Mouse (Mus musculus): ENCODE measurements around the gene E330009J07Rik.

The E330009J07Rik gene

DNA sequence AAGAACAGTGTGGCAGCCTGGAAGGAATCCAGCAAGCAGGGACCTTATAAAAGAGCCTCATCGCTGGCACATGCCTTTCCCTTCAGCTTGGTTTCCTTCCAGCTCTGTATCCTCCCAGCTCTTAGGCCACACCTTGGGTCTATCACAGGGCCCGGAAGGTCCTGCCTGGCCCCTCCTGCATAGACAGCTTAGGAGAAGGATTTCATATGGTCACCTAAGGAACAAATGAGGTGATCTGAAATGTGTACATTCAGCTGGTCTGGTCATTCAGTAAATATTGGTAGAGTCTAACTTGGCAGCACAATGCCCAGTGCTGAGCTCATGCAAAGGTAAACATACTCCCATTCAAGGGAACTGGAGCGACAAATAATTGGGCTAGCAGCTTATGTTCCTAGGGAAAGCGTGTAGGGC lies 6.4 kb downstream of the E330009J07Rik start:
- no peak for DNase-seq

GRCm38 (mm10) chr6:40428696-40429095 lies 7.2 kb downstream of the E330009J07Rik start:
- no peak for DNase-seq

DNA sequence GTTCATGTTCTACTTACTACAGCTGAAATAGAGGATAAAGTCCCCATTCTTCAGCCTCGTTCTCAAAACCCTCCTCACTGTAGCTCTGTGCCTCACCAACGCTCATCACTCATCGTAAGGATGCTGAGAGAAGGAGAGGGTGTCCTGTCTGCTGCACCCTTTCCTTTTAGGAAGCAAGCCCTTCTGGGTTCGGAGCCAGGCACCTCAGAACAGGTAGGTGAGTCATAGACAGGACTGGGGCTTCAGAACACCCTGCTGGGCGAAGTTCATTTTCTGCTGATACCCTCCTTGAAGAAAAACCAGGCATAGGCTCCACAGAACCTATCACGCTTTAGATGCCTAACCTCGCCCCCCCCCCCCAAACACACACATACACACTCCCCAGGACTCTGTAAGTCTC lies 8.5 kb downstream of the E330009J07Rik start:
- no peak for DNase-seq

- peak in 1 of 2 experiments; percentile 70 for DNase-seq
Observed at GRCm38 (mm10) chr6:40423774-40424173, 12.2 kb downstream of the E330009J07Rik start.

DNA sequence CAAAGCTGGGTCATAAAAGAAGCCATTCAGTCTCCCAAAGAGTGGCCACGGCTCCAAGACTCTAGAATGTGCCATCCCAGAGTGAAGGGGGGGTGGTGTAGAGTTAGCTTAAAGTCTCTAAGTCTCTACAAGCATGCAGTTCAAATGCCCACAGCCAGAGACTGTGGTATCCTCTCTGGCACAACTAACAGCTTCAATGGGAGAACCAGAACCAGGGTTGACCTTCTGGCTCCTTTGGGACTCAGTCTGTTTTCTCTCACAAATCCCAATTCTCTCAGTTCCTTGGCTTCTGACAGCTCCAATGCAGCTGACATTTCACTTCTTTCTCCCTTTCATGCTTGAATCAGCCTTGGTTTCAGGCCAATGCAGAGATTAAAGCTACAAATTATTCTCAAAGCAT lies 12.9 kb downstream of the E330009J07Rik start:
- DNase-seq = no peak

DNA sequence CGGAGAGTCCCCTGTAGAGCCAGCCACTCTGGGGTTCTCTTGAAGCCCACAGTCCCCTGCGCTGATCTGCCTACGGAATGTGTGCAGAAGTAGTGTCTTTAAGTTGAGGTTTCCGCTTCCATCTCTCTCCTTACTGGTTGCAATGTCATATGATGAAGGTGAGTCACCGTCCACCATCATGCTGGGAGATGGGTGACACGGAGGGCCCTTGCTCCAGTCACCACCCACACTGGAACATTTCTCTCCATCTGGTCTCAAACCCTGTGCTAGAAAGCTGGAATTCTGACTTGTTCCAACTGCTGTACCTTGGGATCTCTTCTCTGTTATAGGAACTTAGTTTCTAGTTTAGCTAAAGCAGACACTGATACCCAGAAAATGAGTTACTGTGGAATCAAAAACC lies 14.8 kb downstream of the E330009J07Rik start:
- no peak for DNase-seq

DNA sequence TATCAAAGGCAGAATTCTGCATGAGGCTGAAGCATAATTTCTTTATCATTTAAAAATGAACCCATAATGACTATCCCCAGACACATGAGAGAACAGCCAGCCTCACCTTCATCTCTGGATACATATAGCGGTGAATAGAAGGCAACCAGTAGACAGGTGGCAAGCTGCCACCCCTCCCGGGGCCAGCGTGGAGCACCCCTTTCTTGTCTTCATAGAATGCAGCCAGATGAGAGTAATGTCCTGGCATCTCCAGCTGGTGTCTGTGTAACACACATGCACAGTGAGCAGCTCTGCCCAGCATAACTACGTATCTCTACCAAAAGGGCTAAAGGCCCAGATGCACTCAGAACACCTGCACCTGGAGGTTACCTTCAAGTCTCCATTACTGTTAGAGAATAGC lies 17.5 kb downstream of the E330009J07Rik start:
- DNase-seq = no peak

- DNase-seq = no peak
Observed at GRCm38 (mm10) chr6:40415799-40416198, 20.1 kb downstream of the E330009J07Rik start.

GRCm38 (mm10) chr6:40413565-40413964 lies 22.4 kb downstream of the E330009J07Rik start:
- DNase-seq = no peak

DNA sequence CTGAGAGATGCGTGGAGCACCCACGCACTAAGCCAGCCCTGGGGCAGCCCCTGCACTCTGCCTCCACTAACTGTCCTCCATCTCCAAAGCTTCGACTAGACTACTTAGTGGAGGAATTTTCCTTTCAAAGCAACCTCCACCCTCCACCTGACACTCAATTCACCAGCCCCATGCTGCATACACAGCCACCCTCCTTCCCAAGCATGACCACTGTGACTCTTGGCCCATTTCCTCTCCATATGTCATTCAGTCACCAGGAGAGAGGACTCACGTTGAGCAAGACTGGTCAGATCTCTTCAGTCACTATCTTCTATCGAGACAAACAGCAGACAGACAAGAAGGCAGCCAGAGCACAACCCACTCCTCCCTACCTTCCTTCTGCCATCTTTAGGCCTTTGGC lies 22.9 kb downstream of the E330009J07Rik start:
- DNase-seq = no peak

DNA sequence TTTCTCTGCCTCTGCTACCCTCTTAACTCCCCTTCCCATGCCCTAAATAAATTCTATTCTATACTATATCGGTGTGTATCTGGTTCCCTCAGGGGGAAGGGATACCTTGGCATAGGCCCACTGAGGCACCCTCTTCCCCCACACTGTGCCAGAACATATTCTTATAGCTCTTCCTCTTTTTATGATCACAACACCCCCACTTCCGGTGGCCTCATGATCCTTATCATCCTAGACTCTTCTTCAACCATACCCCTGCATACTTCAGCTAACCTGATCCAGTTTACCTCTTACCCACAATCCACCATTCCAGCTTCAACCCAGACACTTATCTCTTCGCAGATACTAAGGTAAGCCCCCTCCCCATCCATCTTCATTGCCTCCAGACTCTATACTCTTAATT lies 24.9 kb downstream of the E330009J07Rik start:
- DNase-seq = no peak

GRCm38 (mm10) chr6:40403640-40404285 lies 32.2 kb downstream of the E330009J07Rik start:
- no peak for DNase-seq

DNA sequence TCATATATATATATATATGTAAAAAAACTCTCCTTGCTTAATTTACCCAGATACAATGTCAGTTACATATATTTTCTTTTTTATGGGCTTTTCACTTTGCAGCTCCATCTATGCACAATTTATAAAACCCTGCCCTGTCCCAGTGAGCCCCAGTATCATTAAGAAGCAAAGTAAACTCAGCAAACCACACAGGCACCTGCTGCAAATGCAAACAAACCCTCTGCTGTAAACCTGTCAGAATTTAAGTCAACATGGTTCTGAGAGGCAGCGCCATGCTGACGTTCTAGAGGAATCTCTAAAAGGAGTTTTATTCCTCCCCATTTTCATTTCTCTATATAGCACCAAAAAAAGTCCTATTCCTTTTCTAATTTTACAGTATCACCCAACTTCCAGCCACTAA lies 33.9 kb downstream of the E330009J07Rik start:
- no peak for DNase-seq

- no peak for DNase-seq
Observed at GRCm38 (mm10) chr6:40393213-40393612, 42.7 kb downstream of the E330009J07Rik start.

DNA sequence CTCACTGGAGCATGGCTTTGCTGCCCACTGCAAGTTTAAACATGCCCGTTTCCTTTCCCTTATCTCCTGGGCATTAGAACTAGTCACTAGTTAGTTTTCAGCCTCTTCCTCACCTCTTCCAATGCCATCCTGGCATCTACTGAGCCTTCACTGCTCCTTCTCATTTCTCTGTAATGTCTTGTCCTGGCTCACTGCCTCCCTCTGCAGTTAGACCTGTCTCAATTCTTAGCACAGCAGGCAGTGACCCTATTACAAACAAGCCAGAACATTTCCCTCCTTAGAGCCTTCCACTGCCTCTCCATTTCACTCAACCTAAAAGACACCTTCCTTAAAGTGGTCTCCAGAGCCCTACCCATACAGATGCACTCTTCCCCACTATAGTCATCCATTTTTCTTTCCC lies 45.0 kb downstream of the E330009J07Rik start:
- no peak for DNase-seq

DNA sequence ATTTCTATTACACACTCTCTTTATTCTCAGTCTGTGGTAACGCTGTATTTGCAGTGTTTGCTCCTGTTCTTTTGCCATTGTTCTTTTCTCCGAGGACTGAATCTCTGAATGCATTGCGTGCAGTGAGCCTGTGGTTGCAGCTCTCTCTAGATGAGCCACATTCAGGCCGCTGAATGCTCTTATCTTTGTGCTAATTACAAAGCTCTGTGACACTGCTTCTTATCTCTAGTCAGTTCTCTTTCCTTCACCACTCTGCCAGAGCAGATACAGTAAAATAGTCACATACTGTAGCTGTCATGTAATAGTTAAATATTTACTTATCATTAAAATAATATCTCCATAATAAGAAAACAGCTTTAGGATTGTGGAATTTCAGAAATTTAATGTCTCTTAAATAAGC lies 47.3 kb downstream of the E330009J07Rik start:
- no peak for DNase-seq

GRCm38 (mm10) chr6:40385682-40386081 lies 50.3 kb downstream of the E330009J07Rik start:
- DNase-seq = no peak

- no peak for DNase-seq
Observed at GRCm38 (mm10) chr6:40381908-40382307, 54.0 kb downstream of the E330009J07Rik start.

GRCm38 (mm10) chr6:40380181-40380580 lies 55.8 kb downstream of the E330009J07Rik start:
- no peak for DNase-seq

DNA sequence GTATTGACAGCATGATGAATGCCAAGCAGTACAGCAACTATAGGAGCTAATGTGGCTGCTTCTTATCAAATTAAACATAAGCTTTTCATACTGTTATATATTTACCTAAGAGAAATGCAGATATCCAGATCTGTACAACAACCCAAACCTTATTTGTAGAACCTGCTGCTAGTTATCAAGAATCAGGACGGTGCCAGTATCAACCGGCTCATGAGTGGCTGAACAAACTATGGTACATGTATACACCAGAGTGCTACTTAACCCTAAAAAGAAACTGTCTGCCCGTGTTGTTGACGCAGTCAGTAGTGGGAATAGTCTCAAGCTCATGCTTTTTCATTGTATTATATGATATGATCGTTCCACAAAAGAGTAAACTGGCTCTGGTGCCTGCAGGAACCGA lies 64.9 kb downstream of the E330009J07Rik start:
- DNase-seq = no peak

- no peak for DNase-seq
Observed at GRCm38 (mm10) chr6:40353360-40353759, 82.6 kb downstream of the E330009J07Rik start.

Measured in spleen, adult 18-20 months (tissue).